Mouse (Mus musculus) layer of hippocampus, postnatal 14 days (tissue): ENCODE measurements at regions not wholly inside any gene's neighbourhood (a gene's known extent, or its start where the extent isn't known, plus 50 kb on each side); places are given as distances from the start of the nearest gene placed in this dataset.
A peak's percentile ranks its signal among the peaks of the same experiment; 100 is the strongest.

Experiments
- DNase-seq, 2 experiments: peaks; one replicate each; pipeline ENCODE4 v3.0.0; 2021 to 2022; ENCODE audit warnings: low spot score in 2 of 2, mixed read lengths in 1 of 2

DNA sequence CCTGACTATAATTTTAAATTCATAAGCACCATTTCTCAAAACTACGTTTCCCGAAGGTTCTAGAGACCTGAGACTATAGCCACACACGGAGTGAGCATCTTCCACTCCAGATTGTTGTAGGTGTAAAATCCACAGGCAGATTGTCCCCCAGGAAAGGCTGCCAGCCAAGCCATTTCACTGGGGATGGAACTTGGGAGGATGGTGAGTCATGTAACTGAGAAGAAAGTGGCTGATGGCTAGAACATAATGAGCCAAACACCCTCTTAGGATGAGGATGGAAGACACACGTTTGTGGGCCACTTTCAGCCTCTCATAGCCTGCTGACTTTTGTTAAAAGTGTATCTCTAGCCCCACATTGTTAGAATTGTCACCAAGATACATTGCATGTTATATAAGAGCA is 564.1 kb downstream of the Btbd3 start:
- peak; percentile 54 to 56 for DNase-seq

DNA sequence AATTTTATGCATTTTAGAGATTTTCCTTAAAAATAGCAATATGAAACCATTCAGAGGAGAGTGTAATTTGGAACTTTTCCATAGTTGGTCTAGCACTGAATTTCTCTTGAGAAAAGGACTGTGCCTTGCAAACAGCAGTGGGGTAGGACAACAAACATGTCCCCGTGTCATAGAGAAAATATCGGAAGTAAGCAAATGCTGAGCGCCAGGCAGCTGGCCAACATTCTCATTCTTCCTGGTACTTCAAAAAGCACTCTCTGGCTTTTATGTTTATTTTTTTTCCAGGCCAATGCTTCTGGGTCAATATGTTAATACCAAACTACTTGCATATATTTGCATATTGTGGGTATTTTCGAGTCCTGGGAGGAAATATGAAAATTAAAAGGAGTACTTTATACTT is 568.5 kb downstream of the Btbd3 start:
- DNase-seq, result peak in 1 of 2 experiments; percentile 60

DNA sequence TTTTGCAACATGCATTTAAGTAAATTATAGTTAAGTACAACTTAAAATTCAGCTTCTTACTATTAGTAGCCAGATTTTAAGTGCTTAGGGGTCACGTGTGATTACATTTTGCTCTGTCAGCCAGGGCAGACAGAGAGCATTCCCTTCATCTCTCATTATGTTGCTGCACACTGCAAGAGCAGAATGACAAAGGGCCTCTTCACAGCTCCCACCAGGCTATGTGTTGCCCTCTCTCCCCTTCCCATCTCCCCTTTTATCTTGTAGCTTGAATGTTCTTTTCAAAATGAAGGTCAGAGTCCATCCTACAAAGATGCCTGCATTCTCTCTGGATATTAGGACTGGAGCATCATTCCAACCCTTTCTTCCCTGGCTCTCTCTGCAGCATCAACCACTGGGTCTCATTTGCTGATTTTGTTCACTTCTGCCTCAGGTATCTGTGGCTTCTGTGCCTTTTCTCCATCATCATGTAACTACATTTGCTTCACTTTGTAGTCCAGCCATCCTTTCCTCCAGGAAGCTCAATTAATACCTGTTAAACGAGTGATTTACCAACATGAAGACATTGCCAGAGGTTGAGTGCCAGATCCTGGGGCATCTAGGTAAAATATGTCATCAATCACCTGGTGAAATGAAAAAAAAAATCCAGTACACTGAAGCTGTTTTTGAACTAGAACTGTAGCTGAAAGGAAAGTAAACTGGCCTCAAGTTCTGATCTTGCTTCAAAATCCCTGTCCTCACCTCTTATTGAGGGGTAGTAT is 571.6 kb downstream of the Btbd3 start:
- no peak for DNase-seq

DNA sequence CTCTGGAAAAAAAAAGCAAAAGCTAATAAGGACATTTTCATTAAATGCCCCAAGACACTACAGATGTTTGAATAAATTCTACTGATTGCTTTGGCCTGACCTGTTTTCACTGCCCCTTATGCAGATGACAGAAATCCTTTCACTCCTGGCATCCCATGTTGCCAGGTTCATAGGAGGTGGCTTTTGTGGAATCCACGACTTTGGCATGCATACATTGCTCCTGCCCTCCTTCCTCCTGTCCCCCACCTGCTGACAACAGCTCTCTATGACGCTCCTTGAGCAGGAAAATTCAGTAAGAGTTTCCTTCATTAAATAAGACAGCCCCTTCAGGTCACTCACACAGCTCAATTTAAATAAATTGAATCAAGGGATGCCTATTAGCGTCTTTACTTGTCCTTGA is 582.5 kb downstream of the Btbd3 start:
- no peak for DNase-seq

DNA sequence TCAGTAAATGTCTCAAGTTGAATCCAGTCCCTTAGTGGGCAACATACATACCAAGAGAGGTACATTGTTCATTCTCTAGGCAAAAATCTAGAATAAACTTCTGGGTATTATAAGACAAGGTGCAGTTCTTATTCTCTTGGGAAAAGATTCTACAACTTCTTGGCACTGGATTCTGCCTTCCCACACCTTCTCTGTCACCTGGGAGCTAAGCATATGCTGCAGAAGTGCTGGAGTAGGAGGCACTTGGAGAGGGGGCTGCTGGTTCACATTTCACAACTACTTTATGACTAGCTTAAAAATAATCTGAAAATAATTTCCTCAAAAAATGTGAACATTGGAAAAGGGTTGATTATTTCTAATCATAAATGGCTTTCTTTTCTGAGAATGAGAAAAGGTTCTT is 602.8 kb downstream of the Btbd3 start:
- DNase-seq, result no peak

DNA sequence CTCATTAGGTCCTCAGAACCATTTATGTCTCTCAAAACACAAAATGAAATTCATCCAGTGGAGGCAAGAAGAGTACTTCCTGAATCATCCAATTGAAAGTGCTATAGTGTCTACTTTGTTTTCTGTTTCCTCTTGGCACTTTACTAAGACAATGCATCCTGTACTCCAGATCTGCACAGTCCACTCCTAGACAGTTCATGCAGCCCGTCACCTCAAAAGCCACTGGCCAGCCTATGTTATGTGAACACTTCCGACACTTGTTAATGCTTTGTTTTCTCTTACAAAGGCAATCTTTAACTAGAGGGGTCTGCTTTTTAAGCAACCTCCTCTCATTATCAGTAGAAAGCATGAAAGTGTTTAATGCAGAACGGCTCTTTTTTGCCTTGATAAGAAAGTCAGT is 597.1 kb upstream of the Sptlc3 start:
- no peak for DNase-seq

DNA sequence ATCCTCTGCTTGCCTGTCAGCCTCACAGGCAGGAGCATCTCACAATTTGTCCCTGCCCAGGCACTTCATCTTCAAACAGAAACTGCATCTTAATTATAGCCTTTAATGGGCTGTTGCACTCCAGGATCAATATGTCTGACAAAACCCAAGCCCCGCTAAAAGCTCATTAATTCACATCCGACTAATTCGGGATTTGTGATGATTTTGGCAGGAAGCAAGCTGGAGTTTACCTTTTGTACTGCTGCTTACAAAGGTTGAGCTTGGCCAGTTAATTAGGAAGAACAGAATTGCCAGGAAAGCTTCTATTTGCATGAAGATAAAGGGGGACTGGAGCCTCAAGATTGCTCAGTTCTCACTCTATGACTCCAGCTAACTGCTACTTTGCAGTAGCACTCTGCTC is 596.6 kb upstream of the Sptlc3 start:
- DNase-seq, result peak; percentile 19 to 45

DNA sequence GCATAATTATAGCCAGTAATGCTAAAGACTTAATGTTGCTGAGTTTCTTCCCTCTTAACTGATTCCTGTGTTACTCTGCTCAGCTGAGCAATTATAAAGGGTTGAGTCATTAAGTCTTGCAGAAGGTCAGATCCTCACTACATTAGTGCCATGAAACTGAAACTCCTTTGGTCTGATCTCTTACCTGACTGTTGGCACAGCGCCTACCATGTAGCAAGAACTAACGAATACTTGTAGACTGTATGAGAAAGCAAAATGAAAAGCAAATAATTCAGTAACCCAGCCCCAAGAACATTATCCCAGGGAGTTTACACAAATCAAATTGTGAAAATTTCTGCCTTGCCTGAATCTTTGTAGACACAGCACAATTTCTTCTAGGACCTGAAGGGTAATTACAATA is 556.5 kb upstream of the Sptlc3 start:
- DNase-seq, result no peak

DNA sequence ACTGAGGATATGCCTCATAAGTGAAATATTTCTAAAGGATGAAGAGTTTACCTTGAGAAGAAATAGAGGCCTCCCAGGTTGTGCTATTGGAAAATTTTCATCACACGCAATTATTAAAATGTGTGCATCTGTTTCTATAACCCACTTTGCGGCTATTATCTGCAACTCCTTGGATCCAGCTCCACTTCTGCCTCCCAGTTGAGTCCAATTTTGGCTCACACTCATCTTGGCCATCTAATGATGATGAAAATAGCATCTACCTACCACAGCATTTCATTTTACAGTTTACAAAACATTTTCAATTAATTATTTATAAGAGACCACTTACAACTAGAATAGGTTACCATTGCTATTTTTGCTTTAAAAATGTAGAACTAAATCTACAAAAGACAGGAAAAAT is 554.3 kb upstream of the Sptlc3 start:
- DNase-seq, result peak in 1 of 2 experiments; percentile 2

DNA sequence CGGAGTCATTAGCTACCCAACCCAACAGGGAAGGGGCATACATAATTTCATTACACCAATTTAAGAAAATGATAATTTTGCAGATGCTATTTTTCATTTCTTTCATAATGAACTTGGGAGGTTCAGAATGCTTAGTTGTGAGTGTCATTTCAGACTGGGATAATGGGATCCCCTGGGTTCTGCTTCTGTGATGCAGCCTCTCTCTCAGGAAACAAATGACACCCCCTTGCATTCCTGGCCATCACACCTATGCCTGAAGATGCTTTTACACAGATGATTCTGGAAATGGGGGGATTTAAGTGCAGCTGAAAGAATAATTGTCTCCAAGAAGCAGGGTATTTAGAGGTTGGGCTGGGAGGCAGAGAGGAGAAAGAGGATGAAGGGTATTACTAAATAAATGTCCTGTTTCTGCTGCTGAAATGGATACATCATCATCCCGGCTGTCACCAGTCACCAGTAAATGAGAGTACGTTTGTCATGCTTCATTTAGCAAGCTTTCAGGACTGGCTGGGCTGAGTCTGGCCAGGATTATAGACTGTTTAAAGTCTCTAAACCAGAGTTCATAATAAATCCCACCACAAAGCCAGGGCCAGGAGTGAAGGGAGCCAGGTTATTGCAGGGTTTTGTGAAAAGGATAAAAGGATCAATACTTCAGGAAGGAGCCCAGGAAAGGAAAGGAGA is 527.5 kb upstream of the Sptlc3 start:
- no peak for DNase-seq

DNA sequence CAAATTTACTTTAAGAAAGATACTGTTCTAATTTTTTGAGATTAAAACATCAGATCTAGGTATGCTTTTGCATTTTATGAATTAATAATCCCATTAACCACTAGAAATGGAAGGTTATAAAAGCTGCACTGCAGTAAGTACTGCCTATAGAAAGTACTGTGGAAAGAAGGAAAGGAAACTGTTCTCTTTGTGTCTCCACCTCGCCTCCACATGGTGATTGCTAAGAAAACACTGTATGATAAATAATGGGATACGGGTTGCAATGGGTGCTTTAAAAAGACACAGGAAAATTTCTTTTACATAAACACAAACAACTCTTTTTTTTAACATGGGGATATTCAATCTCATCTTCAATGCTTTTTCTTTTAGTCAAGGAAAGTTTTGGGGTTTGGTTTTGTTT is 519.2 kb upstream of the Sptlc3 start:
- no peak for DNase-seq

DNA sequence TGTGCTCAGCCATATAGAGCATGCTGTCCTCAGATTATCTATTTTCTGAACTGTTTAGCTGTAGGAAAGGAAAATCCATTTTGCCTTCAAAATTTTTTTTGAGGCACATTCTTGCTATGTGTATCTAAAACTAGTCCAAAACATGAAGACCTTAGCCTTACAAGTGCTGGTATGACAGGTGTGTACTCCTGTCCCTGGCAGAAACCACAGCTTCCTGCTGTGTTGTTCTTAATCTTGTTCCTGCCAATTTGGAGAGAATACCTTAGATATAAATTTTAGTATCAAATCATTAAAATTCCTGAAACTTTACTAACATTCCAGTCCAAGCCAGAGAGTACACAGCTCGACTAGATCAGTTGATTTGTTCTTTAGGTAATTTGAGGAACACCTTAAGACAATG is 503.7 kb upstream of the Sptlc3 start:
- DNase-seq, result no peak

DNA sequence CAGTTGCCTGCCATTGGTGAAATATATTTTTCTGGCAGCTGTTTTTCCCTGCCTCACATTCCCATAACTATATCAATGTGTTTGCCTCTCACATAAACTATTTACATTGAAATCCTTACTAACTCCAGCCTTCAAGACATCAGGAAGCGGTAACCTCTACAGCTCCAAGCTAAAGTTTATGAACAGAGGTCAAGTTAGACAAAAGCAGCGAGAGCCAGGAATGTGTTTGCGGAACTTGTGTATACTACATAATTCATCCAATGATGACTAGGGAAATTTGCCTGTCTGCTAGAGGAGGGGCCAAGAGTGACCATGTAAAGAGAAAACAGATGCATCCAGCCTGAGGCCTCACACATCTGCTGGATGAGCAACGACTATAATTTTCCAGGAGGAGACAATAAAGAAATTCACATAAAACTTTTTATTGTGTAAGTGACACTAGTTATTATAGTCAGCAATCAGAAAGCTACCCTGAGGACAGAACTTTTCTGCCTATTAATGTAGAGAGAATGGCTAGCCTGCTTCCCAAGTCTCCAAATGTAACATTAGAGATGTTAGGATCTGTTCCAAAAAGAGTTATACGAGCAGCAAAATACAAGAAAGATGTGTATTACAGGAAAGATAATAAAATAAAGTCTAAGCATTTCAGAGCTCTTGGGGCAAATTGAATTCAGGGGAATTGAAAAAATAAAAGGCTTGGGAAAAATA is 461.5 kb upstream of the Sptlc3 start:
- DNase-seq, result no peak

DNA sequence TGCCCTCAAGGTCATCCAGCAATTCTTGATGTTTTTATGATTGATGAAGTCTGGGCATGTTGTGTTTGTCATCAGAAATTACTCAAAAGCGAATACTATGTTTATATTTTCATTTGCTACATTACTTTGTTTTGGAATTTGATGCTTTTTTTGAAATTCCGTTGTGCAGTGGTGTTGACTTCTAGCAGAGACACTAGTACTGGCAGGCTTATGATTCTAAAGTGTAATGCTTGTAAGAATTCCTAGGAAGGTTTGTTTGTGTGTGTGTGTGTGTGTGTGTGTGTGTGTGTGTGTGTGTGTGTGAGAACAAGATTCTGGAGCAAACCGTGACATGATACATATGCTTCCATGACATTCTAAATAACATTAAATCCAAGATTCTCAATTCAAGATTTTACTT is 458.9 kb upstream of the Sptlc3 start:
- DNase-seq, result no peak

DNA sequence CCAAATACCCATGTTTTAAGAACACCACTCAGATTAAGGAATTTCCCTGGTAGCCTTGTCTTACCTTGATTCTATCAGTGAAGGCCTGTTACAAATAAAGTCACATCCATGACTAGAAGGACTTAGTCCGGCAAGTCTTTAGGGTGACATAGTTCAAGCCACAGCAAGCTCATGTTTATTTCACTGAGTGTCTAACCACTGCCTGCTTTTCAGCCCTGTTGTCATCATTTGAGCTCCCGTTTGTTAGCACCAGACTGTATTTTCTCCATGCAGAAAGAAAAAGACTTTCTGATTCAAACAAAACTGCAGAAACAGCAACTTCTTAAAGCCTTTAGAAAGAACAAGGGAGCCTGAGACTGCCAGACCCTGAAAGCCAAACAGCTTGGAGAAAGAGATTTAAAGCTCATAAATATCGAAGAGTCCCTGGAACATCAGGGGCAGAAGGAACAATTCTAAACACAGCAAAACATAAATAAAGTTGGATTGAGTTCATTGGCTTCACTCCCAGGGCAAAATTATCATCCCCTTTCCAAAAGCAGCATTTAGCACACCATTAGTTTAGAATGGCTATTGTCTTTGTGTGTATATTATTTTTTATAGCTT is 451.9 kb upstream of the Sptlc3 start:
- no peak for DNase-seq

DNA sequence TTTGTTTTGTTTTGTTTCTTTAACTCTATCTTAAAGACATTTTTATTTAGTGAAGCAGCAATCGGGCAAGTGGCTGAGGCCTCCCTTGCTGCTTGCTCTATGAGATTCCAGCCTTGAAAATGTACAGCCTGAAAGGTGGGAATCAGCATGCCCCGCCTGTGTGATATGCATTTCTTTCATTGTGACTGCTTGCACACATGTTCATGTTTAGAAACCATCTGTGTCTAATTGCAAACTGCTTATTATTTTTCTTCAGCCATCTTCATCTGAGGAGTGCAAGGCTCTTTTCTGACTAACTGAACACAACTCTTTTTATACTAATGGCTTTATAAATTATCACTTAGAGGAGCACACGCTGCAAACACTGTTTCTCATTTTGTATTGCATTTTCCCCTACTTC is 449.0 kb upstream of the Sptlc3 start:
- no peak for DNase-seq

DNA sequence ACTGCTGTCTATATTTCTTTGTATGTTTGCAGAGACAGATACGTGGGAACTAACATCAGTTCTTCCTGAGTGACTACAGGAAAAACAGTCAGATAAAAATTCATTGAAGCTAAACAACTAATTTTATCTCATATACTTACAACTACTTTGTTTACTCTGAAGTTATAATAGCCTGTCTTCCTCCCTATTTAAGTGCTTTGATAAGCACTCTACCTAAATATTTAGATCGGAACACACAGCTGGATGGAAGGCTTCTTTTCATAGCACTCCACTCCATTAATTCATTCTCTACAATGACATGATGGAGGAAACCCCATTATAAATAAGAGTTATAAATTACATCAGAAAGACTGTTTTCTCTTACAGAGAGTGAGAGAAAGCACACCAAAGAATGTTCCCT is 438.5 kb upstream of the Sptlc3 start:
- DNase-seq, result no peak

DNA sequence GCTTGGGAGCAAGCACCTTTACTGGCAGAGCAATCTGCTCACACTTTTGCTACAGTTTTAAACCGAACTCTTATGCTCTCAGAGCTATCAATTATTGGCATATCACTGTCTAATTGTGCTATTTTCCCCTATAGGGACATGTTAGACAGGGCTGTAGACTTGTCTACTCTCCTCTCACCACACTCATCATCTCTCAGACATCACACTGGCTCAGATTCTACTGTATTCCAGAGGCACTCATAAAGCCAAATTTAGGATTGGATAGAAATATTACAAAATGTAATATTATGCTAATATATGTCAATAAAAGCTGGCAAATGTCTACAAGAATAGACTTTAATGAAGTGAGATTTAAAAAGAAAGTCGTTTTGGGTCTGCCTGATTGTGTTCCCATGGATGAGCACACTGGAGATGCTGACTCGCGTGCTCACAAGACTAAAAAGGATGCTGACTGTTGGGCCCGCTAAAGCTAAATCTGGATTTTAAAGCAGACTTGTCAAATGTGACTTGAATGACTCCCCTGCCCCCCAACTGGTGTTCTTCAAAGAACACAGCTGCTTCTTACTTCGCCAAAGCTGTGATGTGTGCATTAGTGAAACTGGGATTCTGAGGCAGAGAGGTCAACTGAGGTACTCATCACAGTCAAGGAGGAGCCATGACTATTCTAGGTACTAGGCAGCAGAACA is 424.3 kb upstream of the Sptlc3 start:
- no peak for DNase-seq

DNA sequence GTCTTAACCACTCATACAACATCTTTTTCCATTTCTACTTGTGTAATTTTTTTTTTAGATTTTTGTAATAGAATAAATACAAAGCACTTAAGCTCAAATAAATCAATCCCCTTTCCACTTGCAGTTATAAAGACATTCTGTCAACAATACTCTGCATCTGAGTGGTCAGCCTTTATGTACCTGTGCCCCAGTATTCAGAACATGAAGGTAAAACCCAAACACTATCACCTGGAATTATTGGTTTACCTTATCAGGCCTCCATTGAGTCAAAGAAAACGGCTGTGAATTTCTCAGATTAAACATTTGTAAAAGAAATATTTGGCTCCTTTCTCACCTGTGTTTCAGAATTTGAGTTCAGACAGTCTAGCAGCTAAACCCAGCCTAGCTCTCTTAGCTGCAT is 422.0 kb upstream of the Sptlc3 start:
- DNase-seq, result no peak

DNA sequence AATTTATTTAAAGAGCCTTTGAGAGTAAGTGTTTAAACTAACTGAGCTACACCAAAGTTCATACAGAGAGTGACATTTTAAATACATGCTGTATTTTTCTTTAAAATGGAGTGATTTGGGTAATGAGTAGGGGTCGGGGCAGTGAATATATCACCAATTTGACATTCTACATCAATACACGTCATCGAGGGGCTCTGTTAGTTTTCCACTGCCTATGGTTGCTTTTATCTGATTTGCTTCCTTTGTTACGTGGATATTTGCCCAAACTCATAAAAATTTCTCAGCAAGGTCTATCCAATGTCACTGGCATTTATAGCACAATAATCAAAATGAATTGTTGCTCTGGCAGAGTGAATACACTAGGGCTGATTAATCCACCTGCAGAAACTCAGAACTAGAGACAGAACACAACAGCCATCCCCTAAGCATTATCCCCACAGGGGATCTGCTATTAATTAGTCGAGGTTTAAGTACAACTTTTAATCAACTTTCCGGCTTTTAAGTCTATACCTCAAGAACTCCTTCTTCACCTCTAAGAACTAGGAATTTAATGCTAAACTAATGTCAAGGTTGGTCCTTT is 400.1 kb upstream of the Sptlc3 start:
- no peak for DNase-seq

DNA sequence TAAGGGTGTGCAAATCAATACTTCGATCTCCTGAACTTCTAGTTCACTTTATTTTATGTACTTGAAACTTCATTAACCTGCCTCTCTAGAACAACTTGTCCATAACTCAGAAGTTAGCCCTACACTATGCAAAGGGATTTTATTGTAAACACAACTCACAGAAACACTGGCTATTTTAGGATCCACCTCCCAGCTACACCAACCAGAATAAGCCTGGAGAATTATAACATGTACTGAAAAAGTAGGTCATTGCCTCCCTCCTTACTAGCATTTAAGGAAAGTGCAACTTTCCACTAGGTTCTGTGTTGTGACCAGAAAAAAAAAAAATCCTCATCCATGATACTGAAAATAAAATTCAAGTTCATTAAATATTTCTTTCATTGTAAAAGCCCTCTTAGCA is 382.0 kb upstream of the Sptlc3 start:
- DNase-seq, result no peak
